Mouse (Mus musculus): ENCODE results near the gene Gm49486.

- TF ChIP-seq CTCF (conservative IDR thresholded peaks at IDR 0.05; ENCODE audit: low read length) (no peak), POU5F1 (IDR thresholded peaks at IDR 0.05; ENCODE audit: borderline replicate concordance, low read length) (no peak)
These were observed 57.9 kb downstream of the Gm49486 start for GRCm38 (mm10) chr15:79287091-79287490.

Measured in E14TG2a.4 (cell line).